Mouse (Mus musculus): Measurements from ENCODE around the gene Gnaq. TPM values are rescaled to one million over a fixed set of nuclear protein-coding genes. Genes with fewer than 3 reads are reported as not detected.
A peak's percentile ranks its signal among the peaks of the same experiment; 100 is the strongest.

Gnaq gene
- polyA plus RNA-seq, 1 experiment from 2014 or later, result 26.7 TPM

- no peaks in the 10 kb centered on the region for H3K4me1 ChIP-seq (ENCODE audit: control insufficient read depth, insufficient read depth, low read length)
- H3K36me3 ChIP-seq (ENCODE audit: control insufficient read depth, insufficient read depth, low read length), result no peaks in the 10 kb centered on the region
- H3K4me2 ChIP-seq (ENCODE audit: low read depth, low read length), result no peak overlapping the region
- WGBS, result 74% methylated on average over 4 of the region's 4 CpGs
- H3K27ac ChIP-seq (ENCODE audit: low read length), result no peak overlapping the region
- no peak overlapping the region for H3K4me3 ChIP-seq (ENCODE audit: low read length)
- ATAC-seq, result no peak
- H3K9me3 ChIP-seq (ENCODE audit: control insufficient read depth, low read length), result no peaks in the 10 kb centered on the region
- no peaks in the 10 kb centered on the region for H3K27me3 ChIP-seq (replicated peaks; ENCODE audit: control insufficient read depth, insufficient read depth, low read length)
- no peak overlapping the region for H3K9ac ChIP-seq (ENCODE audit: low read depth, low read length)
Measured at GRCm38 (mm10) chr19:16118421-16118820, 14.2 kb upstream of the Gnaq start.

DNA sequence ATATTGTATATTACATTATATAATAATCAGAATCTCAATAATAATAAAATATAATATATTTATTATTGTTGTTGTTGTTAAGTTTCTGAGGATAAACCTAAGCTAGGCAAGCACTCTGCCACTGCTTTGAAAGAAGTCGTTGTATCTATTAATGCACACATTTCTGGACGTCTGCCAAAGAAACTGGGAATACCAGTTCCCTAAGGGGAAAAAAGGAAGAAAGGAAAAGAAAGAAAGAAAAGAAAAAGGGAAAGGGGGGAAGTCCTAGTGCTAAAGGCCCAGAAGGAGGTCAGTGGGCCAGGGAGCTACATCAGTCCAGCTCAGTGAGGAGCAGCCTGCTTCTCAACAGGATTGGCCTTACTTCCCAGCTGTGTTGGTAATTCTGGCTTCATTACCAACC lies 11.3 kb upstream of the Gnaq start:
- Histone ChIP-seq H3K4me2 (ENCODE audit: low read depth, low read length) (no peak overlapping the region), H3K27me3 (replicated peaks; ENCODE audit: control insufficient read depth, insufficient read depth, low read length) (no peaks in the 10 kb centered on the region), H3K9ac (ENCODE audit: low read depth, low read length) (no peak overlapping the region), H3K36me3 (ENCODE audit: control insufficient read depth, insufficient read depth, low read length) (no peaks in the 10 kb centered on the region), H3K4me1 (ENCODE audit: control insufficient read depth, insufficient read depth, low read length) (no peaks in the 10 kb centered on the region), H3K9me3 (ENCODE audit: control insufficient read depth, low read length) (no peaks in the 10 kb centered on the region), H3K27ac (ENCODE audit: low read length) (no peak overlapping the region), H3K4me3 (ENCODE audit: low read length) (no peak overlapping the region)
- no peak for ATAC-seq
- WGBS, result 40% methylated on average over 2 of the region's 2 CpGs

DNA sequence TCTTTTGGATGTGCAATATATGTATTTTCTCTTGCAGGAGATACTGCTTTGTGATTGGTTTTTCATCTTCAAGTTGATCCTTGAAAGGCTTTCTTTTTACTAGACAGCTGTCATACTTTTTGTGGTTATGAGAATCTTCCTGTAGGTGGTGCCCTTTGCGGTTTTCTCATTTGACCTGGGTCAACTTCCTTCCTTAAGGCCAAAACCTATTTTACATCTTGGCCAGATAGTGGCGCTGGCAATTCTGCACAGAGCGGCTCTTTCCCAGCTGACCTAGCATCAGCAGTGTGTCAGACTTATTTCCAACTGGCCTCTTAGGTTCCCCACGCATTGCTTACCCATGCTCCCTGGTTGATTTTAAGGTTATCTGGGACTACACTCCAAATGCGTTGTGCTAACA lies 3.9 kb upstream of the Gnaq start:
- Histone ChIP-seq H3K9me3 (ENCODE audit: control insufficient read depth, low read length) (no peaks in the 10 kb centered on the region), H3K36me3 (ENCODE audit: control insufficient read depth, insufficient read depth, low read length) (no peaks in the 10 kb centered on the region), H3K9ac (ENCODE audit: low read depth, low read length) (no peak overlapping the region), H3K4me2 (ENCODE audit: low read depth, low read length) (no peak overlapping the region), H3K4me3 (ENCODE audit: low read length) (no peak overlapping the region), H3K27ac (ENCODE audit: low read length) (no peak overlapping the region), H3K27me3 (replicated peaks; ENCODE audit: control insufficient read depth, insufficient read depth, low read length) (no peaks in the 10 kb centered on the region), H3K4me1 (ENCODE audit: control insufficient read depth, insufficient read depth, low read length) (peaks cover 8% of the 10 kb centered on the region)
- 54% methylated on average over 5 of the region's 5 CpGs for WGBS
- ATAC-seq, result no peak

DNA sequence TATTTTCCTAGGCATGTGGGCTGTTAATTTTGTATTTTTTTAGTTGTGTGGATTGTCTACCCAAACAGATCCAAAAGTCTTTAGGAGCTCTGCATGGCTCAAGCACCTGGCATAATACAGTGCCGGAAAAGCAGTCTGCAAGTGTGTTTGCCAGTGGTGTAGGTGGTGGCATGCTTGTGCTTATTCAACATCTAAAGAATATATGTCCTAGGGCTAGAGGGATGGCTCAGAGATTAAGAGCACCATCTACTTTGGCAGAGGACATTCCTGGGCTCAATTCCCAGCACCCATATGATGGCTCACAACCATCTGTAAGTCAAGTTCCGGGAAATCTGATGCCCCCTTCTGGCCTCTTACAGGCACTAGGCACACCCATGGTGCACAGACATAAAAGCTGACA lies 3.5 kb upstream of the Gnaq start:
- WGBS, result 96% methylated on average over 2 of the region's 2 CpGs
- ATAC-seq, result no peak
- Histone ChIP-seq H3K36me3 (ENCODE audit: control insufficient read depth, insufficient read depth, low read length) (no peaks in the 10 kb centered on the region), H3K4me3 (ENCODE audit: low read length) (no peak overlapping the region), H3K27me3 (replicated peaks; ENCODE audit: control insufficient read depth, insufficient read depth, low read length) (no peaks in the 10 kb centered on the region), H3K27ac (ENCODE audit: low read length) (no peak overlapping the region), H3K9ac (ENCODE audit: low read depth, low read length) (no peak overlapping the region), H3K4me1 (ENCODE audit: control insufficient read depth, insufficient read depth, low read length) (peaks cover 8% of the 10 kb centered on the region), H3K9me3 (ENCODE audit: control insufficient read depth, low read length) (no peaks in the 10 kb centered on the region), H3K4me2 (ENCODE audit: low read depth, low read length) (no peak overlapping the region)

DNA sequence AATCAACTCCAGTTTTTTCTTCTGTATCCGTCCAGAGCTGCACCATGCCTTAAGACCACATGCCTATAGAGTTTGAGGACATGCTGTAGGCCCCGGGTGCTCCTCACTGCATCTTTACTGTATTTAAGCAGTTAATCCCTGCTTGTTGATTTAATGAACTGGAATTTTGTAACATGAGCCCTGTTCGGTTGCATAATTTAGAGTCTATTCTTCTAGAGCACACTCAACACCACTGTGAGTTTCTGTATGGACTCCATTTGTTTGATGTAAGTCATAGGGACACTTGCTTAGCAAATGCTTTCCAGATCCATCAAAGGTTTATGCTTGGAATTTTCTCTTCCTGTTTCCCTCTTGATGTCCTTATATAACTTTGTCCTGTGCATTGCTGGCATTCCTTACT lies 2.2 kb upstream of the Gnaq start:
- no peak for ATAC-seq
- Histone ChIP-seq H3K27ac (ENCODE audit: low read length) (peak overlapping the region; percentile 9; the same call in 1 of the 2 replicates), H3K4me3 (ENCODE audit: low read length) (no peak overlapping the region), H3K9me3 (ENCODE audit: control insufficient read depth, low read length) (no peaks in the 10 kb centered on the region), H3K9ac (ENCODE audit: low read depth, low read length) (no peak overlapping the region), H3K27me3 (replicated peaks; ENCODE audit: control insufficient read depth, insufficient read depth, low read length) (no peaks in the 10 kb centered on the region), H3K4me1 (ENCODE audit: control insufficient read depth, insufficient read depth, low read length) (peaks cover 15% of the 10 kb centered on the region), H3K36me3 (ENCODE audit: control insufficient read depth, insufficient read depth, low read length) (no peaks in the 10 kb centered on the region), H3K4me2 (ENCODE audit: low read depth, low read length) (no peak overlapping the region)
- WGBS, result 50% methylated on average over 3 of the region's 3 CpGs

DNA sequence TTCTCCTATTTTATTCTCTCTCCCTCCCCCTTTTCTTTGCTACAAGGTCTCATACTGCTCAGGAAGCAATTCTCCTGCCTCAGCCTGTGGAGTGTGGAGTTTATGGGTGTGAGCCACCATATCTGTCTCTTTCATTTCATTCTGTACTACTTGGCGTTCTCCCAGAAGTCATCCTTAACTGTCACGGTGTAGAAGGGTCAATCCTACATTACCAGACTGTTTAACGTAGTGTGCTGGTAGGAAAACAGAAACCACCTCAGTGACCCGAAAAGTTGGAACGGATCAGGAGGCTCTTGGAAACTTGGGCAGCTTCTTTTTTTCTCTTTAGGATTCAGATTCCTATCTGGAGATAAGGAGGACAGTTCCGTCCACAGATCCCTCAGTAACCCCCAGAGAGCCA lies 800 bp upstream of the Gnaq start:
- H3K4me3 ChIP-seq (ENCODE audit: low read length), result peak overlapping the region; percentile 68
- no peaks in the 10 kb centered on the region for H3K36me3 ChIP-seq (ENCODE audit: control insufficient read depth, insufficient read depth, low read length)
- H3K27me3 ChIP-seq (replicated peaks; ENCODE audit: control insufficient read depth, insufficient read depth, low read length), result no peaks in the 10 kb centered on the region
- ATAC-seq, result no peak; the same call in 1 of the 2 replicates
- H3K9ac ChIP-seq (ENCODE audit: low read depth, low read length), result peak overlapping the region; percentile 83
- H3K4me2 ChIP-seq (ENCODE audit: low read depth, low read length), result peak overlapping the region; percentile 71
- peak overlapping the region; percentile 98 for H3K27ac ChIP-seq (ENCODE audit: low read length)
- no peaks in the 10 kb centered on the region for H3K9me3 ChIP-seq (ENCODE audit: control insufficient read depth, low read length)
- 11% methylated on average over 6 of the region's 6 CpGs for WGBS
- H3K4me1 ChIP-seq (ENCODE audit: control insufficient read depth, insufficient read depth, low read length), result peaks cover 16% of the 10 kb centered on the region

- Histone ChIP-seq H3K27me3 (replicated peaks; ENCODE audit: control insufficient read depth, insufficient read depth, low read length) (no peaks in the 10 kb centered on the region), H3K9ac (ENCODE audit: low read depth, low read length) (peak overlapping the region; percentile 89), H3K4me3 (ENCODE audit: low read length) (peak overlapping the region; percentile 68), H3K9me3 (ENCODE audit: control insufficient read depth, low read length) (no peaks in the 10 kb centered on the region), H3K4me2 (ENCODE audit: low read depth, low read length) (peak overlapping the region; percentile 71), H3K27ac (ENCODE audit: low read length) (peak overlapping the region; percentile 98), H3K4me1 (ENCODE audit: control insufficient read depth, insufficient read depth, low read length) (peaks cover 20% of the 10 kb centered on the region), H3K36me3 (ENCODE audit: control insufficient read depth, insufficient read depth, low read length) (no peaks in the 10 kb centered on the region)
- under 1% methylated on average over 39 of the region's 57 CpGs for WGBS
- peak; percentile 95 for ATAC-seq
Measured at GRCm38 (mm10) chr19:16132340-16132790, 266 bp upstream of the Gnaq start.

DNA sequence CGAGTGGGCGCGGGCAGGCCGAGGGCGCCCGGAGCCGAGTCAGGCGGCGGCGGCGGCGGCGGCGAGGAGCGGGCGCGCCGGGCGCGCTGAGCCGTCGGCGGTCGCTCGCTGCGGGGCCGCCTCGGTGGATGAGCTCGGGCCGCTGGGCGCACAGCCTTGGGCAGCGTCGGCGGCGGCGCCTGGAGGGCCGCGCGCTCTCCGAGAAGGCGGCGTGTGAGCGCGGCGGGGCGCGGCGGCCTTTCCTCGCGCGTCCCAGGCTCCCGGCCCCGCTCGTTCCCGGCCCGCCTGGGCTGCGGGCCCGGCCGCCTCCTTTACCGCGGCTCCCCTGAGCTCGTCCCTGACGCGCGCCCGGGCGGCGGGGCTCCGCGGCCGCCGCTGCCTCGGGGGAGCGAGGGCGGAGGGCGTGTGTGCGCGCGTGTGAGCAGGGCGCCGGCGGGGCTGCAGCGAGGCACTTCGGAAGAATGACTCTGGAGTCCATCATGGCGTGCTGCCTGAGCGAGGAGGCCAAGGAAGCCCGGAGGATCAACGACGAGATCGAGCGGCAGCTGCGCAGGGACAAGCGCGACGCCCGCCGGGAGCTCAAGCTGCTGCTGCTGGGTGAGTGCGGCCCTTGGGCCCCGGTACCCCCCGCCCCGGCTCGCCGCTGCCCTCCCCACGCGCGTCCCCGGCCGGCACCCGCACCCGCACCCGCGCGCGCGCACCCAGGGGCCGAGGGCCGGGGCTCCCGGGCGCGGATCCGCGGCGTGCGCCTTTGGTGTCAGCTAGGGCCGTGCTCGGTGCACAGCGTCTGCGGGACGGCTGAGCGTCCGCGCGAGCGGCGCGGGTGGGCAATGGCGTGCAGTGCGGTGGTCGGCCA lies 462 bp downstream of the Gnaq start:
- peak overlapping the region; percentile 71 for H3K4me2 ChIP-seq (ENCODE audit: low read depth, low read length)
- peak overlapping the region; percentile 68 for H3K4me3 ChIP-seq (ENCODE audit: low read length)
- ATAC-seq, result peak; percentile 64
- H3K27ac ChIP-seq (ENCODE audit: low read length), result peak overlapping the region; percentile 98
- no peaks in the 10 kb centered on the region for H3K27me3 ChIP-seq (replicated peaks; ENCODE audit: control insufficient read depth, insufficient read depth, low read length)
- peaks cover 22% of the 10 kb centered on the region for H3K4me1 ChIP-seq (ENCODE audit: control insufficient read depth, insufficient read depth, low read length)
- WGBS, result under 1% methylated on average over 89 of the region's 139 CpGs
- H3K9ac ChIP-seq (ENCODE audit: low read depth, low read length), result peak overlapping the region; percentile 89
- no peaks in the 10 kb centered on the region for H3K9me3 ChIP-seq (ENCODE audit: control insufficient read depth, low read length)
- H3K36me3 ChIP-seq (ENCODE audit: control insufficient read depth, insufficient read depth, low read length), result no peaks in the 10 kb centered on the region

DNA sequence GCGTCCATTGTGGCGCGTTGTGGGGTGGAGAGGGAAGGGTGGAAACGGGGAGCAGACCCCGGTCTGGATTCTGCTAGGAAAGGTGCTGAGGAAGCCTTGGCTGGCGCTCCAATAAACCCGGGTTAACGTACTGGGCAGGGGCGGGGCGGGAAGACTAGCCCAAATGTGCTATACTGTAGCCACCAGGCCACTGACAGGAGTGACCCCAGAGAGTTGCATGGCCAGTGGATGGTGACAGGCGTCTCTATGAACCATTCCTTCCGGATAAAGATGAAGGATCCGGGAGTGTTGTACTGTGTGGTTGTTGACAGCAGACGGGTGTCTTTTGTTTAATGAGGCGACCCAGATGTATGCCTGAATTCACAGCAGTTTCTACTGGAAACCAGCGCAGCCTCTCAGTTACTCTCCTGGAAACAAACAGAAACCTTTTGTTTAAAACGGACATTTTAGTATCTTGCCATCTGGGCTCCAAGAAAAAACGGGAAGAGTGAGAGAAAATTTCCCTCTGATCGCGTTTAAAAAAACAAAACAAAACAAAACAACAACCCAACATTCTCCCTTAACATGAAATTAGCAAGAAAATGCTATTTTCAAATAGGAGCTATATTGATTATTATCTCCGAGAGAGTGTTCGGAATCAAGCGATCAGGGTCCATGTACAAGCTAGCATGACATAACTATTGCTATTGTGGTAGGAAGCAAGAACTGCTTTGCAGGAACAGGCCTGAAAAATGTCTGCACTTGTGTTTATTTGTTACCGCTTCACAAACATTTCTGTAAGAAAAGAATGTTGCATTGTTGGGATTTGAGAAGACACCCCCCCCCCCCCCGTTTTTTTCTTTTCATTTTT lies 1.3 kb downstream of the Gnaq start:
- Histone ChIP-seq H3K36me3 (ENCODE audit: control insufficient read depth, insufficient read depth, low read length) (no peaks in the 10 kb centered on the region), H3K4me2 (ENCODE audit: low read depth, low read length) (peak overlapping the region; percentile 71), H3K9ac (ENCODE audit: low read depth, low read length) (peak overlapping the region; percentile 89), H3K27me3 (replicated peaks; ENCODE audit: control insufficient read depth, insufficient read depth, low read length) (no peaks in the 10 kb centered on the region), H3K9me3 (ENCODE audit: control insufficient read depth, low read length) (no peaks in the 10 kb centered on the region), H3K4me1 (ENCODE audit: control insufficient read depth, insufficient read depth, low read length) (peaks cover 30% of the 10 kb centered on the region), H3K27ac (ENCODE audit: low read length) (peak overlapping the region; percentile 98), H3K4me3 (ENCODE audit: low read length) (peak overlapping the region; percentile 68)
- 6% methylated on average over 25 of the region's 25 CpGs for WGBS
- ATAC-seq, result peak; percentile 6

Measured in intestine, embryonic 16.5 days (tissue).